ENCODE assay signal across 25 mouse cellular contexts in the genomic region with DNA sequence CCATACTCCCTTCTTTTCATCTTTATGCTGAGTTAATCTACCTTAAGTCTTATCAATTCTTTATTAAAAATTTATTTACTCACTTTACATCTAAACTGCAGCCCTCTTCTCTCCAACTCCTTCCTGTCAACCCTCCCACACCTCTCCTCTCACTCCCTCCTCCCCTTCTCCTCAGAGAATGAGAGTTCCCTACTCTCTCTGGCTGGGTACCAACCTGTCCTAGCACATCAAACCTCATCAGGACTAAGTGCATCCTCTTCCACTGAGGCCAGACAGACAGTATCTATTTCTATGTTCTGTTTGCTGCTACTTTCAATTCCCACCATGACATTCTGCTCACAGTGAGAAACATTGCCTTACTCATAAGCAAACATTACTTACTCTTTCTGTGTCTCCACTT. TPM values are rescaled to one million over a fixed set of nuclear protein-coding genes. Genes with fewer than 3 reads are reported as not detected.
"Had no signal": no experiment of that assay in that cellular context is flagged by ENCODE, and none has a peak within 500 bp of the region (broad histone marks: within the 10 kb centered on the region; RNA-seq: fewer than 3 reads in every experiment).

No protein-coding gene starts in this region.

- H3K27me3 ChIP-seq: neural tube, embryonic 13.5 days; neural tube, embryonic 15.5 days; stomach, embryonic 15.5 days had no signal

- H3K4me3 ChIP-seq: neural tube, embryonic 13.5 days; neural tube, embryonic 15.5 days; stomach, embryonic 15.5 days had no signal

- H3K27ac ChIP-seq: neural tube, embryonic 13.5 days; neural tube, embryonic 15.5 days; stomach, embryonic 15.5 days; stomach, postnatal 0 days had no signal

- H3K4me1 ChIP-seq: neural tube, embryonic 13.5 days; neural tube, embryonic 15.5 days; stomach, embryonic 15.5 days had no signal

- DNase-seq: retina, postnatal 1 day; right cerebral cortex, adult 18-20 months; right cerebral cortex, postnatal 14 days; right cerebral cortex, postnatal 25 days; right cerebral cortex, postnatal 4 days; spleen, adult 18-20 months; thymus, adult 18-20 months; thymus, adult 2 months; thymus, postnatal 14 days; thymus, postnatal 25 days; thymus, postnatal 36 days; thymus, postnatal 4 days had no signal

RNA-seq across cellular contexts. Expression of a gene that starts 25.2 kb away (rescaled TPM):
- total RNA-seq: neutrophil, adult 5-6 weeks had no signal
- polyA plus RNA-seq: neural tube, embryonic 13.5 days; neural tube, embryonic 14.5 days; neural tube, embryonic 15.5 days; small intestine, adult 2 months; spleen, adult 2 months; stomach, embryonic 14.5 days; stomach, embryonic 15.5 days; stomach, embryonic 16.5 days; stomach, postnatal 0 days; testis, adult 2 months; thymus, adult 2 months; thymus, postnatal 0 days; urinary bladder, adult 2 months had no signal
